Mouse (Mus musculus) neutrophil, adult 83 days (primary cell): ENCODE measurements around the gene Rsbn1l. TPM values are rescaled to one million over a fixed set of nuclear protein-coding genes. Genes with fewer than 3 reads are reported as not detected.

Experiments
- total RNA-seq, 2 experiments: library from RNA; stranded (reverse); gene quantifications; one replicate each; pipeline ENCODE4 v1.2.4; 2023

Gene Rsbn1l
- total RNA-seq, result 10 to 100 TPM; 36.3 to 43.6 TPM

GRCm38 (mm10) chr5:20956298-20956697 is at the start of gene Rsbn1l:
TSS of gene Rsbn1l (minus strand) at chr5:20956398.

DNA sequence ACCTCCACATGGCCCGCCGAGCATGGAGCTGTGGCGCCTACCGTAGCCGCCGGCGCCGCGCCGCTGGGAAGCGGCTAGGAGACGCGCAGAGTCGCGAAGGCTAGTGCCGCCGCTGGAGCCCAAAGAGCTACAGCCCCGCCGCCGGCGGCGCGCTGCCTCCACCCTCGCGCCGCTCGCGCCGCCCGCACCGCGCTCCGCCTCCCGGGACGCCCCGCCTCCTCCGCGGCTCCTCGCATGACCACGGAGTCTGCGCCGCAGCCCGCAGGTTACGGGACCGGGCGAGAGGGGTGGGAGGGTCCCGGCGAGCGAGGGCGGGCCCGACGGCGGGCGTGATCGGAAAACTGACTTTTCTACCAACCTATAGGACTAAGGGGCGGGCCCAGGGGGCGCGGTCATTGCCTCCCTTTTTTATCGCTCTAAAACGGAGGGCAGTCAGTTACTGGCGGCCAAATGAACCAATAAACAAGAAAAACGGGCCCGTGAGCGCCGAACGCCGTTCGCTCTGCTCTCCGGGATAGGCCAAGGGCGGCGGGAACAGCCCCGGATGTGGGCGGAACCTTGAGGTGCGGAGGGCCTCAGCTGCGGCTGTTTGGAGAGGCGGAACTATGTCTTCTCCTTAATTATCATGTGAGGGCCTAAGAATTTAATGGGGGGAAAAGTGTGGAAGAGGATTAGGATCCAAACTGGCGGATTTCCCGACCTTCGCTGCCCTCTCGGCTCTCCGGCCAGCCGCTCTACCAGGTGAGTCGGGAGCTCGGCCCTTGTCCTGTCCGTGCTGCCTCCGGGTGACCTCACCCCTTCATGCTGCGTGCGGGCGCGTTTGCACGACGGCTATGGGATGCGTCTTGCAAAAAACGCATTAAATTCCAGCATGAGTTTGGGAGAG is 74.0 kb downstream of the Rsbn1l start, which contains the start of the genes Phtf2 and Tmem60:
Gene Phtf2, minus strand, starts transcription at position 210 of the 886 bp plus-strand sequence.
Gene Tmem60, plus strand, starts transcription at position 277 of the 886 bp plus-strand sequence.

Other genes starting within 250 kb of the Rsbn1l start
- 1 to 10 TPM; 4.2 to 4.6 TPM for gene Phtf2, start 74.3 kb downstream of the Rsbn1l start, total RNA-seq
- 1 to 10 TPM; 6.5 to 8.9 TPM for gene Tmem60, start 74.2 kb downstream of the Rsbn1l start, total RNA-seq
- gene Ptpn12, start 99.5 kb upstream of the Rsbn1l start, total RNA-seq, result 100 to 1,000 TPM in 1 of 2 experiments, 10 to 100 TPM in 1; 91.5 to 102 TPM
- 10 to 100 TPM; 69.3 to 77.0 TPM for gene Gsap, start 229.9 kb upstream of the Rsbn1l start, total RNA-seq